Mouse (Mus musculus): Measurements from ENCODE around the gene Spaar. TPM values are rescaled to one million over a fixed set of nuclear protein-coding genes. Genes with fewer than 3 reads are reported as not detected.

Gene Spaar
- polyA plus RNA-seq, 1 experiment = not detected

- H3K27me3 ChIP-seq (replicated peaks) = peaks cover 52% of the 10 kb centered on the region
- TF ChIP-seq FLI1 (IDR thresholded peaks at IDR 0.05; ENCODE audit: low read length) (no peak), GATA1 (IDR thresholded peaks at IDR 0.05; ENCODE audit: borderline replicate concordance, low read length) (no peak)
- H3K4me3 ChIP-seq (replicated peaks) = no peak overlapping the region
- no peaks in the 10 kb centered on the region for H3K9me3 ChIP-seq
- H3K36me3 ChIP-seq (replicated peaks; ENCODE audit: low read length) = no peaks in the 10 kb centered on the region
- no peaks in the 10 kb centered on the region; the same call in 1 of the 2 replicates for H3K4me1 ChIP-seq
Observed at GRCm38 (mm10) chr4:43703851-43704250, 26.0 kb upstream of the Spaar start.

GRCm38 (mm10) chr4:43705991-43706390 lies 23.8 kb upstream of the Spaar start:
- TF ChIP-seq FLI1 (IDR thresholded peaks at IDR 0.05; ENCODE audit: low read length) (no peak), GATA1 (IDR thresholded peaks at IDR 0.05; ENCODE audit: borderline replicate concordance, low read length) (no peak)
- H3K36me3 ChIP-seq (replicated peaks; ENCODE audit: low read length) = no peaks in the 10 kb centered on the region
- H3K4me1 ChIP-seq = no peaks in the 10 kb centered on the region; the same call in 1 of the 2 replicates
- peak overlapping the region; percentile 38 for H3K4me3 ChIP-seq (replicated peaks)
- H3K27me3 ChIP-seq (replicated peaks) = peaks cover 62% of the 10 kb centered on the region
- H3K9me3 ChIP-seq = no peaks in the 10 kb centered on the region

DNA sequence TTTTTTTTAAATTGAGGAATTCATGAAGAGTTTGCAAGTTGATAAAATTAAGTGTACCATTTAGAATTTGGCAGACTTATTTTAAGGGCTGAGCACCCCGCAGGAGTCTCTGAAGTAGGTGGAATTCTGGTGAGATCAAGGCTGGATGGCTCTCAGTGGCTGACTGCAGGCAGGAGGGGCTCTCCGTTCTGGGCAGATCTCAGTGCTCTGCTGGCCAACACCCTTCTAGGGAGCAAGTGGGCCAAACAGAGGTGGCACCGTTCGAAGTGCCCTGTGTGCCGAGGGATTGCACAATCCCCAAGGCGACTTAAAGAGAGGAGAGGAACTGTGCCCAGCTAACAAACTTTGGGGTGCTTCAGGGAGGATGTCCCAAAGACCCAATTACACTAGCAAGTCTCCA lies 20.0 kb upstream of the Spaar start, which contains the start of gene Olfr71:
TSS of gene Olfr71 (minus strand) at position 387 of the 400 bp plus-strand sequence.
- Histone ChIP-seq H3K4me1 (no peaks in the 10 kb centered on the region; the same call in 1 of the 2 replicates), H3K36me3 (replicated peaks; ENCODE audit: low read length) (no peaks in the 10 kb centered on the region), H3K27me3 (replicated peaks) (peaks cover 63% of the 10 kb centered on the region), H3K9me3 (no peaks in the 10 kb centered on the region), H3K4me3 (replicated peaks) (no peak within 1 kb of the TSS)
- TF ChIP-seq GATA1 (IDR thresholded peaks at IDR 0.05; ENCODE audit: borderline replicate concordance, low read length) = no peak
- no peak for TF ChIP-seq FLI1 (IDR thresholded peaks at IDR 0.05; ENCODE audit: low read length)

DNA sequence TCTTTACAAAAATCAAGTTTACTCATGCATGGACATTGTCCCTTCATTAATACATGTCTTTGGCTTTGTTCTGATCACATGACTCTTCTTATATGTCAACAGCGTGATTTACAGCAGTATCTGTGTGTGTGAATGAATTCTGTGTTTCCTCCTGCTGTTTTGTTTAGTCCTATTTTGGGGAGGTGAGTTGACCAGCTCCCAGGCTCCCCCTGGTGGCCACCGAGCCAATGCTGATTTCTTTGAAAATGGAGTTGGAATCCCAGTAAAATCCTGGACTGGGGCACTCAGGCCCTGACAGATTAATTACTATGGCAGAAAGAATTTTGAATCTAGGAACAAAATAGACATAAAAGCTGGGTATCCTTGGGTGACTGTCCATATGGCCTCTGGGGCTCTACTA lies 18.0 kb upstream of the Spaar start:
- peaks cover 56% of the 10 kb centered on the region for H3K27me3 ChIP-seq (replicated peaks)
- no peak overlapping the region for H3K4me3 ChIP-seq (replicated peaks)
- H3K4me1 ChIP-seq = peaks cover 6% of the 10 kb centered on the region; the same call in 1 of the 2 replicates
- TF ChIP-seq GATA1 (IDR thresholded peaks at IDR 0.05; ENCODE audit: borderline replicate concordance, low read length) (no peak), FLI1 (IDR thresholded peaks at IDR 0.05; ENCODE audit: low read length) (no peak)
- no peaks in the 10 kb centered on the region for H3K9me3 ChIP-seq
- H3K36me3 ChIP-seq (replicated peaks; ENCODE audit: low read length) = no peaks in the 10 kb centered on the region

- peaks cover 6% of the 10 kb centered on the region; the same call in 1 of the 2 replicates for H3K4me1 ChIP-seq
- H3K36me3 ChIP-seq (replicated peaks; ENCODE audit: low read length) = no peaks in the 10 kb centered on the region
- H3K4me3 ChIP-seq (replicated peaks) = no peak overlapping the region
- peaks cover 48% of the 10 kb centered on the region for H3K27me3 ChIP-seq (replicated peaks)
- TF ChIP-seq GATA1 (IDR thresholded peaks at IDR 0.05; ENCODE audit: borderline replicate concordance, low read length) (no peak), FLI1 (IDR thresholded peaks at IDR 0.05; ENCODE audit: low read length) (no peak)
- H3K9me3 ChIP-seq = peaks cover 5% of the 10 kb centered on the region
Observed at GRCm38 (mm10) chr4:43713652-43714219, 16.1 kb upstream of the Spaar start.

- Histone ChIP-seq H3K4me3 (replicated peaks) (no peak overlapping the region), H3K27me3 (replicated peaks) (peaks cover 15% of the 10 kb centered on the region)
- no peak for TF ChIP-seq FLI1 (IDR thresholded peaks at IDR 0.05; ENCODE audit: low read length)
- no peak for TF ChIP-seq GATA1 (IDR thresholded peaks at IDR 0.05; ENCODE audit: borderline replicate concordance, low read length)
Observed at GRCm38 (mm10) chr4:43720491-43721228, 9.2 kb upstream of the Spaar start.

GRCm38 (mm10) chr4:43722191-43722590 lies 7.6 kb upstream of the Spaar start:
- Histone ChIP-seq H3K9me3 (peaks cover 5% of the 10 kb centered on the region), H3K36me3 (replicated peaks; ENCODE audit: low read length) (no peaks in the 10 kb centered on the region), H3K4me1 (peaks cover 12% of the 10 kb centered on the region), H3K4me3 (replicated peaks) (no peak overlapping the region), H3K27me3 (replicated peaks) (peaks cover 15% of the 10 kb centered on the region)
- TF ChIP-seq GATA1 (IDR thresholded peaks at IDR 0.05; ENCODE audit: borderline replicate concordance, low read length) = no peak
- TF ChIP-seq FLI1 (IDR thresholded peaks at IDR 0.05; ENCODE audit: low read length) = no peak

More at GRCm38 (mm10) chr4:43720491-43721228, 9.2 kb upstream of the Spaar start:
- Histone ChIP-seq H3K4me1 (peaks cover 5% of the 10 kb centered on the region), H3K36me3 (replicated peaks; ENCODE audit: low read length) (no peaks in the 10 kb centered on the region), H3K9me3 (peaks cover 5% of the 10 kb centered on the region)

GRCm38 (mm10) chr4:43724764-43725163 lies 5.1 kb upstream of the Spaar start:
- Histone ChIP-seq H3K27me3 (replicated peaks) (peaks cover 24% of the 10 kb centered on the region), H3K36me3 (replicated peaks; ENCODE audit: low read length) (no peaks in the 10 kb centered on the region)

GRCm38 (mm10) chr4:43726228-43726993 lies 3.4 kb upstream of the Spaar start:
- H3K4me3 ChIP-seq (replicated peaks) = peak overlapping the region; percentile 30
- peaks cover 35% of the 10 kb centered on the region for H3K27me3 ChIP-seq (replicated peaks)
- peaks cover 9% of the 10 kb centered on the region; the same call in 1 of the 2 replicates for H3K9me3 ChIP-seq
- H3K4me1 ChIP-seq = peaks cover 55% of the 10 kb centered on the region
- no peaks in the 10 kb centered on the region for H3K36me3 ChIP-seq (replicated peaks; ENCODE audit: low read length)
- no peak for TF ChIP-seq GATA1 (IDR thresholded peaks at IDR 0.05; ENCODE audit: borderline replicate concordance, low read length)
- TF ChIP-seq FLI1 (IDR thresholded peaks at IDR 0.05; ENCODE audit: low read length) = no peak

More at GRCm38 (mm10) chr4:43724764-43725163, 5.1 kb upstream of the Spaar start:
- TF ChIP-seq FLI1 (IDR thresholded peaks at IDR 0.05; ENCODE audit: low read length) = no peak
- no peak for TF ChIP-seq GATA1 (IDR thresholded peaks at IDR 0.05; ENCODE audit: borderline replicate concordance, low read length)
- H3K9me3 ChIP-seq = no peaks in the 10 kb centered on the region
- no peak overlapping the region for H3K4me3 ChIP-seq (replicated peaks)
- H3K4me1 ChIP-seq = peaks cover 38% of the 10 kb centered on the region

All from megakaryocyte, embryonic 14.5 days (primary cell).